Mouse (Mus musculus) thymus, adult 2 months (tissue): ENCODE results near the gene Ano8. TPM values are rescaled to one million over a fixed set of nuclear protein-coding genes. Genes with fewer than 3 reads are reported as not detected.
A peak's percentile ranks its signal among the peaks of the same experiment; 100 is the strongest.

Experiments
- DNase-seq: peaks from one replicate; pipeline ENCODE4 v3.0.0; 2021
- H3K27ac ChIP-seq: fragments of 200-500 bp; 2 replicates; pipeline ENCODE4 v1.5.1; 2012; ENCODE audit warnings: low read length, control low read depth; ENCODE audit not compliant: control insufficient read depth, insufficient read depth
- H3K27me3 ChIP-seq: fragments of 200-500 bp; 2 replicates; pipeline ENCODE4 v1.6.1; 2012; ENCODE audit warnings: mild to moderate bottlenecking, low read length, moderate library complexity, mixed read lengths; ENCODE audit not compliant: control insufficient read depth, insufficient read depth
- H3K36me3 ChIP-seq: fragments of 200-500 bp; 2 replicates; pipeline ENCODE4 v1.6.1; 2012; ENCODE audit warnings: mild to moderate bottlenecking, low read length, moderate library complexity; ENCODE audit not compliant: control insufficient read depth, insufficient read depth
- H3K4me1 ChIP-seq: fragments of 200-500 bp; replicated peaks from 2 replicates; pipeline ENCODE4 v1.6.1; 2012; ENCODE audit warnings: low read length; ENCODE audit not compliant: control insufficient read depth, insufficient read depth
- H3K4me3 ChIP-seq: fragments of 200-500 bp; 2 replicates; pipeline ENCODE4 v1.5.1; 2012; ENCODE audit warnings: mild to moderate bottlenecking, low read length, control low read depth, moderate library complexity; ENCODE audit not compliant: control insufficient read depth, insufficient read depth
- CTCF ChIP-seq: fragments of 200-500 bp; IDR thresholded peaks from 2 replicates; pipeline ENCODE4 v1.5.1; 2012; ENCODE audit warnings: mild to moderate bottlenecking, control low read depth, low read length, moderate library complexity, borderline replicate concordance; ENCODE audit not compliant: control insufficient read depth, poor library complexity, insufficient read depth; ENCODE audit errors: extremely low read depth
- POLR2A ChIP-seq: fragments of 200-500 bp; IDR thresholded peaks from 2 replicates; pipeline ENCODE4 v1.6.1; 2012; ENCODE audit warnings: mild to moderate bottlenecking, low read length, control low read depth, moderate library complexity; ENCODE audit not compliant: control insufficient read depth, poor library complexity, insufficient read depth; ENCODE audit errors: extremely low read depth
- WGBS: fragments of 180-500 bp; shearing (Covaris S2); methylation state at CpG from one replicate; pipeline ENCODE4 v1.1.7; 2018; 5-methylcytosine and 5-hydroxymethylcytosine counted together
- polyA plus RNA-seq: library from polyadenylated mRNA; depleted of rRNA; stranded (reverse); fragments of >200 nt; gene quantifications from 2 replicates; pipeline ENCODE4 v1.2.3, GENCODE M21; 2012

Gene Ano8
- polyA plus RNA-seq, 1 experiment, result 34.8 TPM

DNA sequence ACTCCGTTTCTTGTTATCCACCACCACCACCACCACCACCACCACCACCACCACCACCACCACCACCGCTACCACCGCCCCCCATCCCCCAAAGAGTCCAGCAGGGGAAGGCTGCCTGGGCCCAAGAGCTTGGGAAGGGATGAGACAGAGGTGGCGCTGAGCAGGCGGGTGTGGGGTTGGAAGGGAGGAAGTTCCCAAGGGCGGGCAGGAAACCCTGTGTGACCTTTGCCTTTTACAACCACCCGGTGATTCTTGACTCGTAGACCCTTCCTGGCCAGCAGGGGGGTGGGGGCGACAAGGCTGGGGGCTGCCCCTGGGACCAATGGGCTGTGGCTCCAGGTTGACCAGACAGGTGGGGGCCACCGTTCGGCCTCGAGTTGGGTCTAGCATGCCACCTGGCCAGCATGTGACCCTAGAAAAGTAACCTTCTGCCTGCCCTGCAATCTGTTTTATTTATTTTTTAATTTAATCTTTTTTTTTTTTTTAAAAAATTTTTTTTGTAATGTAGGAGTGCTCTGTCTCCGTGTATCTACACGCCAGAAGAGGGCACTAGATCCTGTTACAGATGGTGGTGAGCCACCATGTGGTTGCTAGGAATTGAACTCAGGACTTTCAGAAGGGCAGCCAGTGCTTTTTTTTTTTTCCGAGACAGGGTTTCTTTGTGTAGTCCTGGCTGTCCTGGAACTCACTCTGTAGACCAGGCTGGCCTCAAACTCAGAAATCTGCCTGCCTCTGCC, 27.4 kb upstream of the Ano8 start:
- no peaks in the 10 kb centered on the region for H3K36me3 ChIP-seq
- H3K4me1 ChIP-seq, result no peaks in the 10 kb centered on the region
- no peak for TF ChIP-seq POLR2A
- H3K4me3 ChIP-seq, result no peak overlapping the region
- H3K27me3 ChIP-seq, result peaks cover 3% of the 10 kb centered on the region; the same call in 1 of the 2 replicates
- 37% methylated on average over 15 of the region's 15 CpGs for WGBS
- no peak overlapping the region for H3K27ac ChIP-seq
- DNase-seq, result no peak

DNA sequence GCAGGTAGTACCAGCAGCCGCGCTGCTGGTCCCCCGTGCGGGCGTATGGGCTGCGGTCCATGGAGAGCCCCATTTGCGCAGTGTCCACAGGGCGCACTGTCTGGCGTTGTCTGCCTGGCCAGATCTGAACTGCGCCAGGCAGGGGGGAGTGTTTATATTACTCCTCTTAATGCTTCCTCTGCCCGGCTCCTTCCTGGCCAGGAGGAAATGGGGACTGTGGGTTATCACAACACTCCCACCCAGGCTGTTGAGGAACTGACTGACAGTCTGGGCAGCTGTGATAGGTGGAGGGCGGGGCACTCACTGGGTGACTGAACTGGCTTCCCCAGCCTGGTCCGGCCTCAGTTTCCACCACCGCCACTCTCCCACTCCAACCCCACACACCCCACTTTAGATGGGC, 25.9 kb upstream of the Ano8 start, which contains the start of gene Plvap:
TSS of gene Plvap (minus strand) at position 109 of the 400 bp plus-strand sequence.
- Histone ChIP-seq H3K27ac (no peak within 1 kb of the TSS), H3K27me3 (peaks cover 3% of the 10 kb centered on the region; the same call in 1 of the 2 replicates), H3K36me3 (no peaks in the 10 kb centered on the region), H3K4me1 (peaks cover 8% of the 10 kb centered on the region), H3K4me3 (no peak within 1 kb of the TSS)
- 7% methylated on average over 14 of the region's 14 CpGs for WGBS
- TF ChIP-seq POLR2A, result no peak
- TF ChIP-seq CTCF, result no peak
- no peak for DNase-seq

DNA sequence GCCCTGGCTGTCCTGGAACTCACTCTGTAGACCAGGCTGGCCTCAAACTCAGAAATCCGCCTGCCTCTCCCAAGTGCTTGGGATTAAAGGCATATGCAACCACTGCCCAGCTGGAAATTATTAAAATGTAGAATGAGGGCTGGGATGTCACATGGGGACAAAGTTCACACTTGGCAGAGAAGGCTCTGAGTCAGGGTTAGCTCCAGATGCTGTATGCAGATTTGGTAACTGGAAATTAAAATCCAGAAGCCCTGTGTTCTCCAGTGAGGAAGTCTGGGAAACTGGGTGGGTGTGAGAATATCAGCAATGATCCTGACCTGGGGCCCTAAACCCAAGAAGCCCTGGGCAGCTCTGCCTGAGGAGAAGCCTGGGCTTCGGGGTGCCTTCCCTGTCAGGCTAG, 23.6 kb upstream of the Ano8 start:
- TF ChIP-seq CTCF, result no peak
- no peak for TF ChIP-seq POLR2A
- no peak overlapping the region for H3K4me3 ChIP-seq

DNA sequence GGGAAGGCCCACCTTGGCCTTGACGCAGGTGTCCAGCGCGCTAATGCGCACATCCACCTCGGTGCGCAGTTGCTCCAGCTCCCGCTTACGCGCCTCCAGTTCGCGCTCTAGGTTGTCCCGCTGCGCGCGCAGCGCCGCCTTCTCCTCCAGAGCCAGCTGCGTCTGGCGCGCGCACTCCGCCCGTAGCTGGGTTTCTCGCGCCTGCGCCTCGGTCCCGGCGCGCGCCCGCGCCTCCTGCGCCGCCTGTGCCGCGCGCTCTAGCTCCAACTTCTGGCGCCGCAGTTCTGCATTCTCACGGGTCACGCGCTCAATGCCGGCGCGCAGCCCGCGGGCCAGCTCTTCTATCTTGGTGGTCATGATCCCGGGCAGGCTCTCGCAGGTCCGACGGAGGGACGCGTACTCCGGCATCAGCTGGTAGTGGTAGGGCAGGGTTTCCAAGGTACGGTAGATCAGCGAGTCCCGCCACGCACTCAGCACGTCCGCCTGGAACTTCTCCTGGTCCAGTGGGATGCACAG, 21.9 kb upstream of the Ano8 start:
- peak overlapping the region; percentile 7; the same call in 1 of the 2 replicates for H3K4me3 ChIP-seq
- no peak overlapping the region for H3K27ac ChIP-seq
- TF ChIP-seq CTCF (no peak), POLR2A (no peak)
- peaks cover 3% of the 10 kb centered on the region; the same call in 1 of the 2 replicates for H3K27me3 ChIP-seq
- peak; percentile 37 for DNase-seq
- 1% methylated on average over 61 of the region's 61 CpGs for WGBS
- peaks cover 8% of the 10 kb centered on the region for H3K4me1 ChIP-seq
- H3K36me3 ChIP-seq, result no peaks in the 10 kb centered on the region

More for the DNA sequence above, 23.6 kb upstream of the Ano8 start:
- no peak overlapping the region for H3K27ac ChIP-seq
- WGBS, result 84% methylated on average over 2 of the region's 2 CpGs
- DNase-seq, result no peak
- peaks cover 8% of the 10 kb centered on the region for H3K4me1 ChIP-seq
- H3K36me3 ChIP-seq, result no peaks in the 10 kb centered on the region
- H3K27me3 ChIP-seq, result peaks cover 3% of the 10 kb centered on the region; the same call in 1 of the 2 replicates

DNA sequence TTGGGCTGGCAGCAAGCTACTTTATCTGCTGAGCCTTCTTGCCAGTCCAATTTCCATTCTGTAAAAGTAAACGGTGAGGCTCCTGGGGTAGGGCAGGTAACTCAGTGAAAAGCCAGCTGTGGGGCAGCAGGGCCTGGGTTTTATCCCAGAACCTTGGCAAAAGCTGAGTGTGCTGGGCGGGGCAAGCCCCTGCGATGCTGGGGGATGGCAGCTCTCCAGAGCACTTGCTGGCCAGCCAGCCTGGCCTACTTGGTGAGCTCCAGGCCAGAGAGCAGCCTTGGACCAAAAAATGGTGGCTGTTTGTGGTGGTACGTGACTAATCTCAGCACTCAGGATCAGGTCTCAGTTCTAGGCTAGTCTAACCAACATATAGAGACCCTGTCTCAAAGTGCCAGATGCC, 20.2 kb upstream of the Ano8 start:
- Histone ChIP-seq H3K4me1 (peaks cover 8% of the 10 kb centered on the region), H3K36me3 (no peaks in the 10 kb centered on the region), H3K27me3 (no peaks in the 10 kb centered on the region; the same call in 1 of the 2 replicates), H3K4me3 (no peak overlapping the region), H3K27ac (no peak overlapping the region)
- TF ChIP-seq CTCF, result no peak
- no peak for TF ChIP-seq POLR2A
- 96% methylated on average over 4 of the region's 4 CpGs for WGBS
- no peak for DNase-seq

DNA sequence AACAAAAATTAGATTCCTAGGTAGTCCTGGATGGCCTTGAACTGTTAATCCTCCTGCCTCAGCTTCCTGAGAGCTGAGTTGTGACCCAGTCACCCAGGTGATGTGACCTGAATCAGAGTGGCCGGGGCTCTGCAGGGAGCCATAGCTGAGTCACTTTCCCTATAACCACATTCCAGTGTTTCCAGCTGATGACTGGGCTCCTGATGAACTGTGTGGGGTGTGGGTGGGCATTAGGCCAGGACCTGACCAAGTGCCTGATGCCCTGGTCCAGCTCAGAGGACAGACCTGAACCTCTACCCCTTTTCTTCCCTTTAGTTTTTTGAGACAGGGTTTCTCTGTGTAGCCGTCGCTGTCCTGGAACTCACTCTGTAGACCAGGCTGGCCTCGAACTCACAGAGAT, 19.6 kb upstream of the Ano8 start:
- H3K36me3 ChIP-seq, result no peaks in the 10 kb centered on the region
- DNase-seq, result no peak
- H3K4me3 ChIP-seq, result no peak overlapping the region
- H3K4me1 ChIP-seq, result peaks cover 8% of the 10 kb centered on the region
- TF ChIP-seq CTCF (no peak), POLR2A (no peak)
- H3K27me3 ChIP-seq, result no peaks in the 10 kb centered on the region
- 92% methylated on average over 4 of the region's 4 CpGs for WGBS
- no peak overlapping the region for H3K27ac ChIP-seq
